17 mouse cellular contexts compared by ENCODE assay signal in genomic region chr11:121829947-121830346, GRCm38 (mm10). TPM values are rescaled to one million over a fixed set of nuclear protein-coding genes. Genes with fewer than 3 reads are reported as not detected.
DNase-seq lines count a peak whose midpoint lies in the region; ATAC-seq lines count a peak whose summit lies in the region.
"Had no signal": no experiment of that assay in that cellular context is flagged by ENCODE, and none has a peak within 500 bp of the region (broad histone marks: within the 10 kb centered on the region; RNA-seq: fewer than 3 reads in every experiment).

Gene Ptchd3, plus strand, starts transcription at chr11:121830247.

- no peaks in the 10 kb centered on the region for H3K36me3 ChIP-seq in heart, embryonic 12.5 days
- H3K36me3 ChIP-seq in kidney, embryonic 15.5 days = no peaks in the 10 kb centered on the region
- H3K36me3 ChIP-seq in limb, embryonic 11.5 days (ENCODE audit: control insufficient read depth, insufficient read depth, low read length) = no peaks in the 10 kb centered on the region
- no peaks in the 10 kb centered on the region for H3K36me3 ChIP-seq in forebrain, embryonic 11.5 days (ENCODE audit: control insufficient read depth, insufficient read depth, low read length)

- H3K9ac ChIP-seq in heart, embryonic 12.5 days = no peak within 1 kb of the TSS
- H3K9ac ChIP-seq in kidney, embryonic 15.5 days = no peak within 1 kb of the TSS
- H3K9ac ChIP-seq in limb, embryonic 11.5 days (ENCODE audit: low read length) = no peak within 1 kb of the TSS
- no peak within 1 kb of the TSS for H3K9ac ChIP-seq in forebrain, embryonic 11.5 days (ENCODE audit: low read length)

- peaks cover 8% of the 10 kb centered on the region; the same call in 1 of the 2 replicates for H3K9me3 ChIP-seq in heart, embryonic 12.5 days (replicated peaks)
- no peaks in the 10 kb centered on the region for H3K9me3 ChIP-seq in kidney, embryonic 15.5 days (replicated peaks)
- H3K9me3 ChIP-seq in limb, embryonic 11.5 days (ENCODE audit: control insufficient read depth, low read length) = no peaks in the 10 kb centered on the region; the same call in 1 of the 2 replicates
- H3K9me3 ChIP-seq in forebrain, embryonic 11.5 days (ENCODE audit: control insufficient read depth, low read length) = no peaks in the 10 kb centered on the region; the same call in 1 of the 2 replicates

- peaks cover 14% of the 10 kb centered on the region for H3K27me3 ChIP-seq in heart, embryonic 12.5 days (replicated peaks)
- peaks cover 4% of the 10 kb centered on the region; the same call in 1 of the 2 replicates for H3K27me3 ChIP-seq in kidney, embryonic 15.5 days
- 0 out of 2 replicates have a peak, but pooled peaks cover 7% of the 10 kb centered on the region for H3K27me3 ChIP-seq in limb, embryonic 11.5 days (ENCODE audit: control insufficient read depth, insufficient read depth, low read length)
- H3K27me3 ChIP-seq in forebrain, embryonic 11.5 days (ENCODE audit: control insufficient read depth, insufficient read depth, low read length) = no peaks in the 10 kb centered on the region

- DNase-seq in heart, adult 11 months = no peak
- DNase-seq in kidney, postnatal 14 days = no peak
- peak; percentile 25 for DNase-seq in ES-CJ7 (ENCODE audit: low read depth, low spot score)
- DNase-seq in limb, embryonic 11.5 days (ENCODE audit: low spot score) = no peak
- no peak for DNase-seq in layer of hippocampus, adult 9-10 months (ENCODE audit: low spot score)
- no peak for DNase-seq in forebrain, embryonic 11.5 days (ENCODE audit: low spot score)
- DNase-seq: adrenal gland, adult 8-10 months; B cell, adult 2 months; cerebellum, postnatal 10 days; heart, postnatal 36 days; lung, adult 18-20 months; thymus, adult 2 months had no signal

- H3K4me1 ChIP-seq in heart, embryonic 12.5 days (replicated peaks) = 0 out of 2 replicates have a peak, but pooled peaks cover 4% of the 10 kb centered on the region
- 0 out of 2 replicates have a peak, but pooled peaks cover 5% of the 10 kb centered on the region for H3K4me1 ChIP-seq in kidney, embryonic 15.5 days
- H3K4me1 ChIP-seq in limb, embryonic 11.5 days (ENCODE audit: control insufficient read depth, insufficient read depth, low read length) = no peaks in the 10 kb centered on the region
- H3K4me1 ChIP-seq in forebrain, embryonic 11.5 days (replicated peaks; ENCODE audit: control insufficient read depth, insufficient read depth, low read length) = no peaks in the 10 kb centered on the region

- WGBS in heart, embryonic 12.5 days = 52% methylated on average over 18 of the region's 18 CpGs
- WGBS in kidney, embryonic 15.5 days = 62% methylated on average over 18 of the region's 18 CpGs
- WGBS in limb, embryonic 11.5 days = 54% methylated on average over 18 of the region's 18 CpGs
- WGBS in forebrain, embryonic 11.5 days = 75% methylated on average over 18 of the region's 18 CpGs

- H3K27ac ChIP-seq in heart, embryonic 12.5 days (ENCODE audit: poor library complexity, severe bottlenecking) = no peak within 1 kb of the TSS
- H3K27ac ChIP-seq in kidney, embryonic 15.5 days = no peak within 1 kb of the TSS
- H3K27ac ChIP-seq in limb, embryonic 11.5 days (replicated peaks; ENCODE audit: low read depth, low read length) = no peak within 1 kb of the TSS
- no peak within 1 kb of the TSS for H3K27ac ChIP-seq in forebrain, embryonic 11.5 days (ENCODE audit: low read depth, low read length)

- no peak for ATAC-seq in heart, embryonic 12.5 days (ENCODE audit: insufficient number of reproducible peaks, low FRiP score)
- ATAC-seq in kidney, embryonic 15.5 days (replicated peaks; ENCODE audit: low FRiP score) = no peak
- 0 out of 2 replicates have a peak, but pooled peaks have one; percentile 17 for ATAC-seq in limb, embryonic 11.5 days (ENCODE audit: insufficient number of reproducible peaks, low FRiP score, low TSS enrichment, low read depth)
- ATAC-seq in forebrain, embryonic 11.5 days (replicated peaks; ENCODE audit: low FRiP score) = no peak

- H3K4me2 ChIP-seq in heart, embryonic 12.5 days = peak within 1 kb of the TSS; percentile 58
- peak within 1 kb of the TSS; percentile 40 for H3K4me2 ChIP-seq in kidney, embryonic 15.5 days
- 0 out of 2 replicates have a peak within 1 kb of the TSS, but pooled peaks have one; percentile 17 for H3K4me2 ChIP-seq in limb, embryonic 11.5 days (ENCODE audit: low read depth, severe bottlenecking)
- H3K4me2 ChIP-seq in forebrain, embryonic 11.5 days (ENCODE audit: low read depth, low read length, severe bottlenecking) = no peak within 1 kb of the TSS

- peak within 1 kb of the TSS; percentile 23 for H3K4me3 ChIP-seq in heart, embryonic 12.5 days
- H3K4me3 ChIP-seq in kidney, embryonic 15.5 days (replicated peaks) = peak within 1 kb of the TSS; percentile 10
- no peak within 1 kb of the TSS for H3K4me3 ChIP-seq in limb, embryonic 11.5 days (ENCODE audit: low read depth, low read length)
- no peak within 1 kb of the TSS for H3K4me3 ChIP-seq in forebrain, embryonic 11.5 days (ENCODE audit: low read depth, low read length)
- H3K4me3 ChIP-seq: erythroblast, embryonic 14.5 days had no signal

RNA-seq across cellular contexts. Expression of gene Ptchd3, which starts in this region (rescaled TPM):
- 0.05 TPM in 1 of 2 replicates, not detected in the other for polyA plus RNA-seq in heart, embryonic 12.5 days (2016; fragmentation: Nextera tagmentation; extraction: Ambion mirVana)
- 0.08 and 0.12 TPM in 2 replicates for polyA plus RNA-seq in kidney, embryonic 15.5 days (2015; fragmentation: Nextera tagmentation; extraction: Ambion mirVana)
- not detected in 2 replicates for polyA plus RNA-seq in limb, embryonic 11.5 days (2014; fragmentation: Nextera tagmentation; extraction: Ambion mirVana)
- polyA plus RNA-seq in forebrain, embryonic 11.5 days (2014; fragmentation: Nextera tagmentation; extraction: Ambion mirVana) = not detected in 2 replicates
- polyA plus RNA-seq: erythroblast, embryonic 14.5 days; neural tube, embryonic 11.5 days; small intestine, adult 2 months had no signal

Comparison
In these comparisons a context has a peak if more than half of its experiments do, and no peak if none do; other contexts are left out.
1. Peak in ATAC-seq and H3K4me2 ChIP-seq in limb, embryonic 11.5 days; RNA of the gene not detected or under 1 TPM.
2. H3K4me3 ChIP-seq: peak in heart, embryonic 12.5 days (single experiment) and kidney, embryonic 15.5 days (single experiment); none in limb, embryonic 11.5 days (single experiment) and forebrain, embryonic 11.5 days (single experiment).